Mouse (Mus musculus): ENCODE measurements around the gene Cd5l. TPM values are rescaled to one million over a fixed set of nuclear protein-coding genes. Genes with fewer than 3 reads are reported as not detected.
"Not testable (repeated sequence)": the region's sequence is repeated elsewhere in the genome, so short reads cannot be mapped to it uniquely, and the experiment has no call there.

Cd5l gene
- not detected for total RNA-seq (2021)

GRCm38 (mm10) chr3:87357581-87357980 lies at the start of gene Cd5l:
Gene Cd5l (plus strand): TSS chr3:87357881.
- DNase-seq (ENCODE audit: low spot score in 2 of 2), result no peak
- intact Hi-C loops (cut with DNase I), result no loop called here

- no peak for DNase-seq (ENCODE audit: low spot score in 2 of 2)
- intact Hi-C loops (cut with DNase I), result loop anchor here (5.0 kb wide), 1 partner anchor 63 kb away; no protein-coding TSS in a partner anchor
These were observed 47.8 kb upstream of the Cd5l start for GRCm38 (mm10) chr3:87309922-87310321.

GRCm38 (mm10) chr3:87322557-87322956 lies 35.1 kb upstream of the Cd5l start:
- intact Hi-C loops (cut with DNase I), result loop anchor here (5.0 kb wide), 1 partner anchor 80 kb away; no protein-coding TSS in a partner anchor
- DNase-seq (ENCODE audit: low spot score in 2 of 2), result no peak

- intact Hi-C loops (cut with DNase I), result loop anchor here (1.0 to 5.0 kb wide), 2 partner anchors 81 to 176 kb away; no protein-coding TSS in a partner anchor
These were observed 33.9 kb upstream of the Cd5l start for GRCm38 (mm10) chr3:87323778-87324177.

GRCm38 (mm10) chr3:87337899-87338298 lies 19.8 kb upstream of the Cd5l start:
- intact Hi-C loops (cut with DNase I), result no loop called here

More at GRCm38 (mm10) chr3:87323778-87324177, 33.9 kb upstream of the Cd5l start:
- peak in 1 of 2 experiments; percentile 6 for DNase-seq (ENCODE audit: low spot score in 2 of 2)

GRCm38 (mm10) chr3:87350992-87351391 lies 6.7 kb upstream of the Cd5l start:
- intact Hi-C loops (cut with DNase I); DNase-seq (ENCODE audit: low spot score in 2 of 2): not testable (repeated sequence)

More at GRCm38 (mm10) chr3:87337899-87338298, 19.8 kb upstream of the Cd5l start:
- no peak for DNase-seq (ENCODE audit: low spot score in 2 of 2)

- DNase-seq (ENCODE audit: low spot score in 2 of 2), result no peak
- intact Hi-C loops (cut with DNase I), result no loop called here
These were observed 1.5 kb downstream of the Cd5l start for GRCm38 (mm10) chr3:87359215-87359614.

GRCm38 (mm10) chr3:87360466-87360865 lies 2.8 kb downstream of the Cd5l start:
- no peak for DNase-seq (ENCODE audit: low spot score in 2 of 2)
- intact Hi-C loops (cut with DNase I), result no loop called here

- DNase-seq (ENCODE audit: low spot score in 2 of 2), result no peak
- intact Hi-C loops (cut with DNase I), result no loop called here
These were observed 8.0 kb downstream of the Cd5l start for GRCm38 (mm10) chr3:87365691-87366090.

GRCm38 (mm10) chr3:87367511-87367910 lies 9.8 kb downstream of the Cd5l start:
- intact Hi-C loops (cut with DNase I), result no loop called here
- no peak for DNase-seq (ENCODE audit: low spot score in 2 of 2)

GRCm38 (mm10) chr3:87369181-87369580 lies 11.5 kb downstream of the Cd5l start:
- peak in 1 of 2 experiments; percentile 3 for DNase-seq (ENCODE audit: low spot score in 2 of 2)
- intact Hi-C loops (cut with DNase I), result no loop called here

GRCm38 (mm10) chr3:87376195-87377165 lies 18.8 kb downstream of the Cd5l start, which contains the start of gene Fcrl1:
Gene Fcrl1 (plus strand): TSS chr3:87376387.
- DNase-seq (ENCODE audit: low spot score in 2 of 2), result no peak
- intact Hi-C loops (cut with DNase I), result no loop called here

- no peak for DNase-seq (ENCODE audit: low spot score in 2 of 2)
- intact Hi-C loops (cut with DNase I), result no loop called here
These were observed 19.5 kb downstream of the Cd5l start for GRCm38 (mm10) chr3:87377228-87377627.

GRCm38 (mm10) chr3:87377719-87378118 lies 20.0 kb downstream of the Cd5l start:
- intact Hi-C loops (cut with DNase I), result no loop called here
- DNase-seq (ENCODE audit: low spot score in 2 of 2), result no peak

- DNase-seq (ENCODE audit: low spot score in 2 of 2); intact Hi-C loops (cut with DNase I): not testable (repeated sequence)
These were observed 22.1 kb downstream of the Cd5l start for GRCm38 (mm10) chr3:87379641-87380315.

GRCm38 (mm10) chr3:87381806-87382712 lies 24.4 kb downstream of the Cd5l start:
- DNase-seq (ENCODE audit: low spot score in 2 of 2), result no peak
- intact Hi-C loops (cut with DNase I), result no loop called here

GRCm38 (mm10) chr3:87383308-87383707 lies 25.6 kb downstream of the Cd5l start:
- intact Hi-C loops (cut with DNase I), result no loop called here
- no peak for DNase-seq (ENCODE audit: low spot score in 2 of 2)

GRCm38 (mm10) chr3:87385105-87385504 lies 27.4 kb downstream of the Cd5l start:
- intact Hi-C loops (cut with DNase I), result no loop called here

GRCm38 (mm10) chr3:87390935-87391334 lies 33.3 kb downstream of the Cd5l start:
- DNase-seq (ENCODE audit: low spot score in 2 of 2), result no peak
- intact Hi-C loops (cut with DNase I), result no loop called here

More at GRCm38 (mm10) chr3:87385105-87385504, 27.4 kb downstream of the Cd5l start:
- DNase-seq (ENCODE audit: low spot score in 2 of 2), result no peak

Measured in left cerebral cortex, postnatal 25 days (tissue).